Comparison of ENCODE assay signal across 11 mouse cellular contexts in the genomic region with DNA sequence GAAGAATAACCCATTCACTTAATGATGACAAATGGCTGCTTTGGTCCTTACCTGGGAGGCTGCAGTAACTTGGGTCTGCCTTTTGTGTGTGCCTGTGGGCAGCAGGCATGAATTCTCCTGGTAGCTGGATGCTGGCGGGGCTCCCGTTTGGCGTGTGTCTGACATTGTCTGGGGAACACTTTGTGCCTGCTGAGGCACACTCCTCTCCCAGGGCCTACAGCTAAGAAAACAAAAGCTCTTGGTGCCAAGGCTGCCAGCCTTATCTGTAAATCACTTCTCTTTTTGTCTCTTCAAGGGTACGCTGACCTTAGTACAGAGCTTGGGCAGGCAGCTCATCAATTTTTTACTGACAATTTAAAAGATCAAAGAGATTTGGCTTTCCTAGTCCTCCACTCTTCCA.
DNase-seq lines count a peak whose midpoint lies in the region; ATAC-seq and TF ChIP-seq lines count a peak whose summit lies in the region.
"Had no signal": no experiment of that assay in that cellular context is flagged by ENCODE, and none has a peak within 500 bp of the region (broad histone marks: within the 10 kb centered on the region; RNA-seq: fewer than 3 reads in every experiment).

No protein-coding gene starts in this region.

- H3K4me3 ChIP-seq in kidney, postnatal 0 days (replicated peaks; ENCODE audit: low read depth, low read length) = no peak overlapping the region
- H3K4me3 ChIP-seq in neural tube, embryonic 14.5 days (ENCODE audit: low read depth, low read length) = no peak overlapping the region
- no peak overlapping the region for H3K4me3 ChIP-seq in forebrain, embryonic 16.5 days (replicated peaks; ENCODE audit: low read length)

- peak; percentile 30 for DNase-seq in kidney, postnatal 0 days (ENCODE audit: low spot score)
- no peak for DNase-seq in kidney, adult 9 months
- DNase-seq in adrenal gland, postnatal 25 days = peak; percentile 69
- DNase-seq in forelimb bud, embryonic 11.5 days (ENCODE audit: low read depth, low spot score) = peak; percentile 2
- no peak for DNase-seq in gastrocnemius, postnatal 10 days
- DNase-seq: cerebellum, adult 8-10 months; lung, adult 2 months; thymus, postnatal 36 days had no signal

- ATAC-seq in kidney, postnatal 0 days (replicated peaks; ENCODE audit: low FRiP score, low read depth) = 0 out of 2 replicates have a peak, but pooled peaks have one; percentile 10
- peak; percentile 89 for ATAC-seq in neural tube, embryonic 14.5 days (ENCODE audit: low read depth)
- ATAC-seq in forebrain, embryonic 16.5 days = no peak; the same call in 1 of the 2 replicates
- ATAC-seq: Patski had no signal

- no peaks in the 10 kb centered on the region for H3K9me3 ChIP-seq in kidney, postnatal 0 days (replicated peaks; ENCODE audit: low read length)
- no peaks in the 10 kb centered on the region for H3K9me3 ChIP-seq in neural tube, embryonic 14.5 days (ENCODE audit: control insufficient read depth, low read length)
- H3K9me3 ChIP-seq in forebrain, embryonic 16.5 days (ENCODE audit: control insufficient read depth, low read length) = no peaks in the 10 kb centered on the region

- 10% methylated on average over 4 of the region's 4 CpGs for WGBS in kidney, postnatal 0 days
- WGBS in neural tube, embryonic 14.5 days = 4% methylated on average over 4 of the region's 4 CpGs
- WGBS in forebrain, embryonic 16.5 days = 14% methylated on average over 4 of the region's 4 CpGs

- H3K36me3 ChIP-seq in kidney, postnatal 0 days (ENCODE audit: insufficient read depth, low read length) = no peaks in the 10 kb centered on the region
- H3K36me3 ChIP-seq in neural tube, embryonic 14.5 days (ENCODE audit: control insufficient read depth, insufficient read depth, low read length) = no peaks in the 10 kb centered on the region
- H3K36me3 ChIP-seq in forebrain, embryonic 16.5 days (ENCODE audit: control insufficient read depth, insufficient read depth) = no peaks in the 10 kb centered on the region

- no peak for TF ChIP-seq CTCF in kidney, postnatal 0 days (IDR thresholded peaks at IDR 0.05; ENCODE audit: low read depth)

- H3K27ac ChIP-seq in kidney, postnatal 0 days = no peak overlapping the region
- no peak overlapping the region for H3K27ac ChIP-seq in neural tube, embryonic 14.5 days (ENCODE audit: low read depth, low read length)
- no peak overlapping the region for H3K27ac ChIP-seq in forebrain, embryonic 16.5 days (ENCODE audit: low read length)

- no peak overlapping the region for H3K9ac ChIP-seq in kidney, postnatal 0 days (ENCODE audit: low read depth, low read length)
- no peak overlapping the region for H3K9ac ChIP-seq in neural tube, embryonic 14.5 days (replicated peaks; ENCODE audit: low read depth, low read length)
- H3K9ac ChIP-seq in forebrain, embryonic 16.5 days (replicated peaks; ENCODE audit: low read depth, low read length) = no peak overlapping the region

- H3K27me3 ChIP-seq in kidney, postnatal 0 days (ENCODE audit: insufficient read depth, low read length) = no peaks in the 10 kb centered on the region
- 0 out of 2 replicates have a peak, but pooled peaks cover 3% of the 10 kb centered on the region for H3K27me3 ChIP-seq in neural tube, embryonic 14.5 days (ENCODE audit: control insufficient read depth, insufficient read depth, low read length)
- H3K27me3 ChIP-seq in forebrain, embryonic 16.5 days (replicated peaks; ENCODE audit: control insufficient read depth, insufficient read depth, low read length) = no peaks in the 10 kb centered on the region

- H3K4me1 ChIP-seq in kidney, postnatal 0 days (replicated peaks; ENCODE audit: insufficient read depth, low read length) = no peaks in the 10 kb centered on the region
- H3K4me1 ChIP-seq in neural tube, embryonic 14.5 days (ENCODE audit: control insufficient read depth, insufficient read depth, low read length) = no peaks in the 10 kb centered on the region
- no peaks in the 10 kb centered on the region for H3K4me1 ChIP-seq in forebrain, embryonic 16.5 days (replicated peaks; ENCODE audit: control insufficient read depth, insufficient read depth, low read length)

- no peak overlapping the region for H3K4me2 ChIP-seq in kidney, postnatal 0 days (ENCODE audit: low read length)
- no peak overlapping the region for H3K4me2 ChIP-seq in neural tube, embryonic 14.5 days (ENCODE audit: low read depth, low read length)
- no peak overlapping the region for H3K4me2 ChIP-seq in forebrain, embryonic 16.5 days (ENCODE audit: low read length)

Comparison
In these comparisons a context has a peak if more than half of its experiments do, and no peak if none do; other contexts are left out.
1. DNase-seq: peak in kidney, postnatal 0 days (single experiment), adrenal gland, postnatal 25 days (single experiment) and forelimb bud, embryonic 11.5 days (single experiment); none in kidney, adult 9 months (single experiment) and gastrocnemius, postnatal 10 days (single experiment).